Mouse (Mus musculus): ENCODE measurements at regions not wholly inside any gene's neighbourhood (a gene's known extent, or its start where the extent isn't known, plus 50 kb on each side); places are given as distances from the start of the nearest gene placed in this dataset.
"Not testable (repeated sequence)": the region's sequence is repeated elsewhere in the genome, so short reads cannot be mapped to it uniquely, and the experiment has no call there.

- not testable (repeated sequence) for DNase-seq (ENCODE audit: low read depth, low spot score)
These were observed 139.7 kb downstream of the Tex13c3 start for GRCm38 (mm10) chrX:19341231-19342007.

GRCm38 (mm10) chrX:19313286-19313685 is 167.8 kb downstream of the Tex13c3 start:
- no peak for DNase-seq (ENCODE audit: low read depth, low spot score)

- no peak for DNase-seq (ENCODE audit: low read depth, low spot score)
These were observed 169.1 kb downstream of the Tex13c3 start for GRCm38 (mm10) chrX:19311809-19312559.

GRCm38 (mm10) chrX:19311377-19311776 is 169.7 kb downstream of the Tex13c3 start:
- no peak for DNase-seq (ENCODE audit: low read depth, low spot score)

- DNase-seq (ENCODE audit: low read depth, low spot score), result no peak
These were observed 192.9 kb downstream of the Tex13c3 start for GRCm38 (mm10) chrX:19288171-19288570.

GRCm38 (mm10) chrX:19286431-19286830 is 194.7 kb downstream of the Tex13c3 start:
- no peak for DNase-seq (ENCODE audit: low read depth, low spot score)

GRCm38 (mm10) chrX:19285773-19286172 is 195.3 kb downstream of the Tex13c3 start:
- DNase-seq (ENCODE audit: low read depth, low spot score), result no peak

GRCm38 (mm10) chrX:19283078-19283477 is 198.0 kb downstream of the Tex13c3 start:
- no peak for DNase-seq (ENCODE audit: low read depth, low spot score)

GRCm38 (mm10) chrX:19264237-19264636 is 216.9 kb downstream of the Tex13c3 start:
- no peak for DNase-seq (ENCODE audit: low read depth, low spot score)

GRCm38 (mm10) chrX:19246777-19247619 is 234.1 kb downstream of the Tex13c3 start:
- DNase-seq (ENCODE audit: low read depth, low spot score), result no peak

- no peak for DNase-seq (ENCODE audit: low read depth, low spot score)
These were observed 243.3 kb downstream of the Tex13c3 start for GRCm38 (mm10) chrX:19237738-19238261.

GRCm38 (mm10) chrX:19237048-19237737 is 243.9 kb downstream of the Tex13c3 start:
- DNase-seq (ENCODE audit: low read depth, low spot score), result no peak

GRCm38 (mm10) chrX:19235449-19235848 is 245.7 kb downstream of the Tex13c3 start:
- no peak for DNase-seq (ENCODE audit: low read depth, low spot score)

GRCm38 (mm10) chrX:19231823-19232222 is 249.3 kb downstream of the Tex13c3 start:
- no peak for DNase-seq (ENCODE audit: low read depth, low spot score)

- DNase-seq (ENCODE audit: low read depth, low spot score), result no peak
These were observed 257.8 kb downstream of the Tex13c3 start for GRCm38 (mm10) chrX:19223336-19223735.

- no peak for DNase-seq (ENCODE audit: low read depth, low spot score)
These were observed 260.2 kb downstream of the Tex13c3 start for GRCm38 (mm10) chrX:19220785-19221496.

GRCm38 (mm10) chrX:19219727-19220126 is 261.4 kb downstream of the Tex13c3 start:
- DNase-seq (ENCODE audit: low read depth, low spot score), result no peak

GRCm38 (mm10) chrX:19219301-19219700 is 261.8 kb downstream of the Tex13c3 start:
- DNase-seq (ENCODE audit: low read depth, low spot score), result no peak

- DNase-seq (ENCODE audit: low read depth, low spot score), result no peak
These were observed 274.7 kb downstream of the Tex13c3 start for GRCm38 (mm10) chrX:19206420-19206819.

- peak; percentile 18 for DNase-seq (ENCODE audit: low read depth, low spot score)
These were observed 278.6 kb downstream of the Tex13c3 start for GRCm38 (mm10) chrX:19202542-19202941.

Data from telencephalon, adult 2 months (tissue).